Mouse (Mus musculus): Measurements from ENCODE around the gene Nid2.

Nid2 gene

GRCm38 (mm10) chr14:19777945-19778344, 26.9 kb downstream of the Nid2 start:
- no peak for DNase-seq (ENCODE audit: low read depth, low spot score)

GRCm38 (mm10) chr14:19785797-19786588, 34.9 kb downstream of the Nid2 start:
- DNase-seq (ENCODE audit: low read depth, low spot score) = no peak

DNA sequence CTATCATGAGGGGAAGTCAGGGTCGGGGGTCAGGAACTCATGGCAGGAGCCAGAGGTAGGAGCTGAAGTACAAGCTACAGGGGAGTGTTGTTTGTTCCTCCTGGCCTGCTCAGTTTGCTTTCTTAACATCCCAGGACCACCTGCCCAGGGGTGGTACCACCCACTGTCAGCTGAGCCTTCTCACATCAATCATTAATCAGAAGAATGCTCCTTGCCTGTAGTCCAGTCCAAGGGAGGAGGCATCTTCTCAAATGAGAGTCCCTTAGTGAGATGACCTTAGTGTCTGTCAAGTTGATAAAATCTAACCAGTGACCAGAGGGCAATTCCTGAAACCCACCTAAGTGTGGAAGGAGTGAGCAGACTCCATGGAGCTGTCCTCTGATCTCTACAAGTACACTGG, 37.4 kb downstream of the Nid2 start:
- DNase-seq (ENCODE audit: low read depth, low spot score) = no peak

GRCm38 (mm10) chr14:19794881-19795280, 43.8 kb downstream of the Nid2 start:
- DNase-seq (ENCODE audit: low read depth, low spot score) = no peak

DNA sequence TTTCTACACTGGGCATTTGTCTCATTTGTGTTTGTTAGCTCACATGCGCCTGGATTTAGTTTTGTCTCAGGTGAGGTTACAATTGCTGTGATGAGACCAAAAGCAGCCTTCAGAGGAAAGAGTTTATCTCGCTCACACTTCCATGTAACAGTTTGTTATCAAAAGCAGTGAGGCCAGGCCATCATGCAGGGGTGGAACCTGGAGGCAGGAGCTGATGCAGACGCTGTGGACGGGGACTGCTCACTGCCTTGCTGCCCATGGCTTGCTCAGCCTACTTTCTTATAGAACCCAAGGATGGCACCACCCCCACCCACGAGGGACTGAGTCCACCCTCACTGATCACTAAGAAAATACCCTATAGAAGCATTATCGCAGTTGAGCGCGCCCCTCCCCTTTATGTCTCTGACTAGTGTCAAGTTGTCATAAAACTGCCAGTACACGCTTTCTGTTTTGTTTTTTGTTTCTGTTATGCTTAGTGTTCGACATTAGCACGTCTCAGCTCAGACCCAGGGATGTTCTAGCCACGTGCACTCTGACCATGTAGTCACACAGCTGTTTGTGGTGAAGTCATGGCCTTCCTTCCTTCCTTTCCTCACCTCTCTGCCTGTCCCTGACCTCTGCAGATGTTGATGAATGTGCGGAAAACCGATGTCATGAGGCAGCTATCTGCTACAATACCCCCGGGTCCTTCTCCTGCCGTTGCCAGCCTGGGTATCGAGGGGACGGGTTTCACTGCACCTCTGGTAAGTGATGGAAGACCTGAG, 45.7 kb downstream of the Nid2 start:
- no peak for DNase-seq (ENCODE audit: low read depth, low spot score)

GRCm38 (mm10) chr14:19800485-19800884, 49.4 kb downstream of the Nid2 start:
- no peak for DNase-seq (ENCODE audit: low read depth, low spot score)

- no peak for DNase-seq (ENCODE audit: low read depth, low spot score)
Observed at GRCm38 (mm10) chr14:19801474-19802215, 50.6 kb downstream of the Nid2 start.

GRCm38 (mm10) chr14:19803222-19803621, 52.2 kb downstream of the Nid2 start:
- DNase-seq (ENCODE audit: low read depth, low spot score) = no peak

DNA sequence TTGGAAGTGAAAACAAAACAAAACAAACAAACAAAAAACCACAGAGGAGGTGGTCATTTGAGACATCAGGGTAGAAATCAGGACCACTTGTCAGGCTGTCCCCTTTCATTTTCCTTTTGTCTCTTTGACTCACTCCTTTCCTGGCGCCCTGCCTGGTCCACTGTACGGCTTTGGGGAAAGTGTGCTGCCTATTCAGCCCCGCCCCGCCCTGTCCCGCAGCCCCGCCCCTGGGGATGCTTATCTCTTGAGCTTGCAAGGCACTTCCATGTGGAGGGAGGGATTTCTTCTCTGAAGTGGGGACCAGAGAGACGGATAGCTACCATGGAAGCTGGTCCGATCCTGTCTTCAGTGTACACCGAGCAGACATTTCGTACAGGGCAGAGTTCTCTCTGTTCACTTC, 52.6 kb downstream of the Nid2 start:
- DNase-seq (ENCODE audit: low read depth, low spot score) = no peak

DNA sequence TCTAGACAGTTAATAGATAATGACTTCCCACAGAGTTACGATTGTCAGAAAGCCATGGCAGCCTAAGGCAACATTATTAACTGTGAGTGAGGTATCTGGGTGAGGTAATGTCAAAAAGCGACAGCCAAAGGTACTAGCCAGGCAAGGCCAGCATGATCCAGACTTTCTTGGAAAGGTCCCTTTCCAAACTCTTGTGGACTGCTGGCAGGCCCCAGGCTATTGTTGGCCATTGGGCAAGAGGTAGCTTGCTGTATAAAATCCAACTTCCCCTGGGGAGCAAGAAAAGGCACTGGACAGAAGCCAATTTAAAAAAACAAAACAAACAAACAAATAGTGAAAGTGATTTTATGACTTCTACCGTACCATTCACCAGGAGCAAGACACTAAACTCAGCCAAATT, 56.3 kb downstream of the Nid2 start:
- DNase-seq (ENCODE audit: low read depth, low spot score) = no peak

DNA sequence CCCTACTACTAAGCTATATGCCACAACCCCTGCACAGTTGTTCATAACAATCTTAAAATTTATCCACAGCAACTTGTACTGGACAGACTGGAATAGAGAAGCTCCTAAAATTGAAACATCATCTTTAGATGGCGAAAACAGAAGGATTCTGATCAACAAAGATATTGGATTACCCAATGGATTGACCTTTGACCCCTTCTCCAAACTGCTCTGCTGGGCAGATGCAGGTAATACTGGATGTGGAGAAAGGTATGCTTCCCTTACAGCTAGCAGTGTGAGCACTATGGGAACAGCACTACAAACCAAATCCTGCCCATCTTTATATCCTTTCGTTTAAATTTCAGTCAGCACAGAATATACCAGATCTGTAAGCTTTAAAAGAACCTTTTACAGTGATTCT, 56.8 kb downstream of the Nid2 start:
- DNase-seq (ENCODE audit: low read depth, low spot score) = no peak

DNA sequence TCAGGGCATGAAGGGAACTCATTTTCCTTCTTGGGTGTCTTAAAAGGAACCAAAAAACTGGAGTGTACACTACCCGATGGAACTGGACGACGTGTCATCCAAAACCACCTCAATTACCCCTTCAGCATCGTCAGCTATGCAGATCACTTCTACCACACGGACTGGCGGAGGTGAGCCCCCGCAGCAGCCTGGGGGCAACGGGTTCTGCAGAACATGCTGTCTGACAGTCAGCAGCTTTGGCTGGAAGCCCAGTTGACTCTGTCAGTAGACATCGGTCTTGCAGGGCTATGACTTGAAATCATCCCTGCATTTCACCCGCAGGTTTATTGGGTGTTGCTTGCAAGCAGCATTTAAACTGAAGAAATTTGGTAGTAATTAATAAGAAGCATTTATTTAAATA, 58.9 kb downstream of the Nid2 start:
- DNase-seq (ENCODE audit: low read depth, low spot score) = no peak

DNA sequence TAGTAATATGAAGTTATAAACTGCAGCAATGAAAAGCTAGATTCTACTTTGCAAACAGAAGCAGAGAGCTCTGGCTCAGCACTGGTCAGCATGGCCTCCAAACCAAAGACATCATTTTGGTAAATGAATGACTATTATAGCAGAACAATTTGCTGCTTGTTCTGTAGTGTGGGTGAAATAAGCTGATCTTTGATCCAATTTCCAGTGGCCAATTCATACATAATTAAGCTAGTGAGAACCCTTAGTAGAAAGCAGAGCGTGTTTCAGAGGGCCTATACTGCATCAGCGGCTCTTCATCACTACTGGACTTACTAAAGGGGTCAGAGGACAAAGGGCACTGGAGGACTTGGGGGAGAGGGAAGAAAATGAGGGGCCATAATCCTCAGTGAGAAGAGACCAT, 62.0 kb downstream of the Nid2 start:
- no peak for DNase-seq (ENCODE audit: low read depth, low spot score)

- peak; percentile 28 for DNase-seq (ENCODE audit: low read depth, low spot score)
Observed at GRCm38 (mm10) chr14:19817949-19818348, 66.9 kb downstream of the Nid2 start.

- DNase-seq (ENCODE audit: low read depth, low spot score) = no peak
Observed at GRCm38 (mm10) chr14:19821686-19822085, 70.6 kb downstream of the Nid2 start.

DNA sequence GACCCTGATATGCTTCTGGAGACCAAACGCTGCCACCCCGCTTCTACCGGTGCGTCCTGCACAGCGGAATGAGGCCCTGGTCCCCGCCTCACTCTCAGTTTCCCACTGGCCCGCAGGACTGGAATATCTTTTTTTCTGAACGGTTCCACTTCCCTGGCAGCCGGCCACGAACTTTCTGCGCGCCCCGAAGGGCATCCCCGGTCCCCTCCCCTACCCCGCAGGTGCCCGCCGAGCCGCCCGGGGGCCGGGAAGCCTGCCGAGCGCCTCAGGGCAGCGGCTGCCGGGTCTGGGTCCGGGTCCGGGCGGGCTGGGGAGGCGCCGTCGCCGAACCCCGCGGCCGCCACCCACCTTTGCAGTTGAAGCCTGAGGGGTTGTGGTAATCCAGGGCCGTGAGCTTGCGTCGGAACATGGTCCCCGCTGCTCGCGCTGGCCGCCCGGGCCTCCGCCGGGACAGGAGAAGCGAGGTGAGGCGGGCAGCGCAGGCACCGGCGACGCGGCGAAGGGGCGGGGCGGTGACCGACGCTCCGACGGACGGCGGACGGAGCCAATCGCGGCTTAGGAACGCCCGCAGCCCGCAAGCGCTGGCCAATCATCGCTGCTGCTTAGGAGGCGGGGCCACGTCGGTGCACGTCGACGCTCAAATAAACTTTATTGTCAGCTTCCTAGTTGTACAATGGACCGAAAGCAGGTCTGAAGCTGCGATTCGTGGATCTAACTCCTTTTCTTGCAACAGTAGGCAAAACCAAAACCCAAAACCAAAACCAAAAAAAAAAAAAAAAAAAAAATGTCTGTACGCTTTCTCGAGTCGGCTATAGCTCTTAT, 72.5 kb downstream of the Nid2 start, which contains the start of gene Rtraf:
TSS of gene Rtraf (minus strand) at position 504 of the 822 bp plus-strand sequence.
- DNase-seq (ENCODE audit: low read depth, low spot score) = peak; percentile 79

- DNase-seq (ENCODE audit: low read depth, low spot score) = no peak
Observed at GRCm38 (mm10) chr14:19825481-19825880, 74.4 kb downstream of the Nid2 start.

- DNase-seq (ENCODE audit: low read depth, low spot score) = no peak
Observed at GRCm38 (mm10) chr14:19836289-19836688, 85.2 kb downstream of the Nid2 start.

DNA sequence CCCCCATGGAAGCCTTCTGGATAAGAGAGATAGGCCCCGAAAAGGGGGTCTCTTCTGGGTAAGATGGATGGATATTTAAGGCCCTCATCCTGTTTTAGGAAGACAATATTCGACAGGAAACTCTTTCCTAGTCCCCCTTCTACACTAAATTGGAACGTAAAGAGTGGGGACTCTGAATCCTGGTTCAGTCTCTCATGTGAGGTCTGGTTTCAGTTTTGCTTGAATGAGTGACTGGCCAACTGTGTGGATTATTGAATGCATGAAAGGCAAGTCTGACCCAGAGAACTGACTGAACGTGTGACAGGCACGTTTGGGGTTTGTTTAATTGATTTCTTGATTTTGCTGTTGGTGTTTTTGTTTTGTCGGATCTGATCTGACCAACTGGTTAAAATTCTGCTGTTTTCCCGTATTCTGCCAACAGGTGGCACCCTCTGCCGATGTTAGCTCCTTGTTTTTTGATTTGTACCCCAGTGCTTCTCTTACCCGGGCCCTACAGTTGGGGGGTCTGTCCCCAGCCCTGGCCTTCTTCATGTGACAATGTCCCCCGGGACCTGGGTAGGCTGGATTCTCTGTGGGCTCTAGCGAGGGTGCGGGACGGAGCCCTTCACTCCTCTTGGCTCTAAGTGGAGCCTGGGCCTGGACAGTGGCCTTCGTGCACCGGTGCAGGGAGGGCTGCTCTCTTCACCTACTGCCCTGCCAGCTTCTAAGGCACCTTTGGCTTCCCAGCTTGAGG, 88.7 kb downstream of the Nid2 start:
- DNase-seq (ENCODE audit: low read depth, low spot score) = no peak

DNA sequence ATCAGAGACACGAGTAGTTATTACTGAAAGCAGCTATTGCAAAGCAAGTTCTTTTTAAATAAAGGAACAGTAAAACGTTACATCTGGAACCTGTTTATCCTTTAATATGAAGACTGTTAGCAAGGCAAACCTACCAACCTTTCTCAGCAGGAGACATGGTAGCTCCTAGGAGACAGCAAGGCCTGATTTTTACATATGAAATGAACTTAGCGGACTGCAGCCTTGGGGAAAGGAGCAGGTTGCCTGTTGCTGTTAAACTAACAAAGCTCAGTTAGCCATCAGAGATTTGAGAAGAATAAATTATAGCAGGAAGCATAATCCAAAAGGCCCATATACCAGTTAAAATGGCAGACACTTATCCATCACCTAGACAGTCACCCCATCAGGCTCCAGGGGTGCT, 102.4 kb downstream of the Nid2 start:
- no peak for DNase-seq (ENCODE audit: low read depth, low spot score)

- no peak for DNase-seq (ENCODE audit: low read depth, low spot score)
Observed at GRCm38 (mm10) chr14:19858279-19858678, 107.2 kb downstream of the Nid2 start.

Data from WW6 (cell line).